Mouse (Mus musculus): ENCODE results near the gene Adck2.

Adck2 gene

DNA sequence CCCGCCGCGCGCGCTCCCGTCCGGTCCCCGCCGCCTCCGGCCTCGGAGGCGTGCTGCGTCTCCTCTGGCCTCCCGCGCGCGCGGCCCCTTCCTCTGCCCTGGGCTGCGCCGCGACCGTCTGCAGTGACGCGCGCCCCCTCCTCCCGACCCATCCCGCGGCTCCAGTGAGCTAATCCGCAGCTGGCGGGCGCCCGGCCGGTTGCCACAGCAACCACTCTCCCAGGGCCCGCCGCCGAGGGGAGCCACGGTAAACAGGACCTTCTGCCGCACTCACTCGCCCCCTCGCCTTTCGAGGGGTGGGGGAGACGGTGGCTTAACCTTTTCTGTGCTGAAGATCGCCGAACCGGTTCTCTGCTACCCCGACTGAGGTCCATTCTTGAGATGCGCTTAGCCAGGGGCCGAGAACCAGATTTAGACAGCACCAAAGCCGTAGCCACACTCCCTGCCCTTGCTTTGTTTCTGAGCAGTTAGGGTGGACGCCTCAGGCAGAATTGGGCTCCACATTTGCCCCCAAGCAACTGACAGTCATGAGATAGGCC, 15.9 kb upstream of the Adck2 start, which contains the start of gene Dennd2a:
Gene Dennd2a (minus strand): TSS at position 145 of the 539 bp plus-strand sequence.
- DNase-seq (ENCODE audit: low spot score) = peak; percentile 88

- DNase-seq (ENCODE audit: low spot score) = no peak
These were observed 14.3 kb upstream of the Adck2 start for GRCm38 (mm10) chr6:39559276-39559939.

GRCm38 (mm10) chr6:39562166-39563015, 11.3 kb upstream of the Adck2 start:
- DNase-seq (ENCODE audit: low spot score) = peak; percentile 94

DNA sequence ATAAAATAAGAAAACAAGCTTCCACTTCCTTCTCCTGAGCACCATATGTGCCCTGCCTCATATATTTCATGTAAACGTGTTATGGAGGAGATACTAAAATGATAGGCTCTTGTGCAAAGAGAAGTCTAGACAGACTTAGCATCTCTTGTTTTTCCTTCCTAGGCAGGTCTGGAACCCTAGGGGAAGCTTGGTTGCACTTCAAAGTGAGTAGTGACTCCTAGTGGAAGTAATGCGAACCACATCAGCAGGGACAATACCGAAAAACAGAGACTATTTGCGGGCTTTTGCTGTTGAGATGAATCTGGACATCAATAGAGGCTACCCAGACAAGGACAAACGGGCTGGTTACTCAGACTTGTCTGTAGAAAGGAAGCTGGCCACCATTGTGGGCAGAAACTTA, 6.1 kb upstream of the Adck2 start:
- no peak for DNase-seq (ENCODE audit: low spot score)

DNA sequence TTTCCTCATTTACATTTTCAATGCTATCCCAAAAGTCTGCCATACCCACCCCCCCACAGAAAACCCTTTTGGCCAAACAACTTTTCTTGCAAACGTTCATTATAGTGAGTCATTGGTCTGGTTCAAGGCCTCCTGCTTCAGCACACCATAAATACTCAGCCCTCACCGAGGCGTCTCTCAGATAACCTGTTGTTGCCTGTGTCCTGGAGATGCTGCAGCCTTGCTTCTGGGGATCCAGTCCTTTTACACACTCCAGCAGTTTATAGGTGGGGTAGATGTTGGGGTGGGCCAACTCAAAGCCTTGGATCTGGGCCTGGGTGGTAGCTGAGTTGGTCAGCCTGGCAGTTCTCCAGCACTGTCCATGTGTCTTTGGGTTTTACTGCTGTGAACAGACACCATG, 3.2 kb upstream of the Adck2 start:
- DNase-seq (ENCODE audit: low spot score) = no peak

DNA sequence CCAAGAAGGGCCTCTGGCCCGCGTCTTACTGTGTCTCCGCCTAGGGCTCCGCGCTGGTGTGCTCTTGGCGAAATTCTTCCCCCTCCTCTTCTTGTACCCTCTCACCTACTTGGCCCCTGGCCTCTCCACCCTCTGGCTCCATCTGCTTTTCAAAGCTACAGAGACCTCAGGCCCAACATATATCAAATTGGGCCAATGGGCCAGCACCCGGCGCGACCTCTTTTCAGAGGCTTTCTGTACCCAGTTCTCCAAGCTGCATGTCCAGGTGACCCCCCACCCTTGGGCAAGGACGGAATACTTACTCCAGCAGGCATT, 839 bp downstream of the Adck2 start:
- no peak for DNase-seq (ENCODE audit: low spot score)

DNA sequence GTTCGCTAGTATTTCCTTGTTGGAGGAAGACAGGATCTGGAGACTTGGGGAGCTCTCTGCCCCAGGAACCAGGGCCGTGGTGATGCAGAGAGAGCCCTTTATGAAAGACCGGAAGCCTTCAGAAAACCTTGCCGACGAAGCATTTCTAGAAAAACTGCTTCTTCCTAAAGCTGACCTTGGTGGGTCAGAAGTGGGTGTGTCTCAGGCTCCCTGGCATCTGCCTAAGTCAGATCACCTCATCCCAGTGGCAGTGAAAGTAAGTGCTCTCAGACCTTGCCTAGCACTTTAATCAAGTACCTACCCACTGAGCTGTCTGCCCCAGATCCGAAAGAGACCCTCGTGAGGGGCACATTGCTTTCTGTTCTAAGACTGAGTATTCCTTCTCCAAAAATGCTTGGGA, 1.3 kb downstream of the Adck2 start:
- DNase-seq (ENCODE audit: low spot score) = no peak

- DNase-seq (ENCODE audit: low spot score) = no peak
These were observed 5.9 kb downstream of the Adck2 start for GRCm38 (mm10) chr6:39579552-39579951.

DNA sequence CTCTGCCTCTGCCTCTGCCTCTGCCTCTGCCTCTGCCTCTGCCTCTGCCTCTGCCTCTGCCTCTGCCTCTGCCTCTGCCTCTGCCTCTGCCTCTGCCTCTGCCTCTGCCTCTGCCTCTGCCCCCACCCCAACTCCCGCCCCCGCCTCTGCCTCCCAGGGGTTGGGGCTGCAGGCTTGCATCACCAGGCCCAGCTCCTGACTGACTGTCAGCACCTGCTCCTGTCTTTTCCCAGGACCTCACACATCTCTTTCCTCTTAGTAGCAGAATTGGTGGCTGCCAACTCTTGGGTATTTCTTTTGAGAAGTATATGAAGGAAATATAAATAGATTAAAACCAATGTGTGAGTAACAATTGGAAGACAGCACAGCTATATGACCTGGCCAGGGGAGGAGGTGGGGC, 6.9 kb downstream of the Adck2 start:
- DNase-seq (ENCODE audit: low spot score) = no peak

DNA sequence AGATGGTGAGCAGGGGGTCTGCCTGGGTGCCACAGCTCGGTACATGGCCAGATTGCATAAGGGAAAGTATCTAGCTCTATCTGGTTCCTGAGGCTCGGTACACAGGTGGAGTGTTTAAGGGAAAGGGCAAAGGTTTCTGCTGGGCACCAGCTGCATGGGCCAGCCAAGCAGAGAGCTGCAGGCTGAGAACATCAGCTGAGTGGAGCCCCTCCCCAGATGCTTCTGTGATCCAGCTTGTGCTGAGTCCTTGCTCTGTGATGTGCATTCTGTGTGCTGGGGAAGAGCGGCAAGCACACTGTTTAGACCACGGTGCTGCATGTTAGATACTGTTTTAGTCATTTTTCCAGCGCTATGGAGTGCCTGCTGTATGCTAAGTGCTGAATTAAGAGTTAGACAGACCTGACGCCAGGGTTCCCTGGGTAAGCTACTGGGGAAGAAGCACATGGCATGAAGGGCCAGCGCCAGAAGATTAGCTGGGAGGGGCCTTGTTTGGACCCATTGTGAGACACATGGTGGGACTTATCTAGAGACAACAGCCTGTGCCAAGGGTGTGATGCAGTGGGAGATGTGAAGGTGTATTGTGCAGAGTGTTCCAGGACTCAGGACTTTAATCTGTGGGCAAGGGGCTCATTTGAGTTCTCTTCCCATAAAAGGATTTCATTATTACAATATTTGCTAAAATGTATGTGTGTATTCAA, 7.6 kb downstream of the Adck2 start:
- DNase-seq (ENCODE audit: low spot score) = no peak

GRCm38 (mm10) chr6:39585517-39585916, 11.8 kb downstream of the Adck2 start, which contains the start of gene Gm42420:
TSS of gene Gm42420 (plus strand) at chr6:39585753.
- no peak for DNase-seq (ENCODE audit: low spot score)

DNA sequence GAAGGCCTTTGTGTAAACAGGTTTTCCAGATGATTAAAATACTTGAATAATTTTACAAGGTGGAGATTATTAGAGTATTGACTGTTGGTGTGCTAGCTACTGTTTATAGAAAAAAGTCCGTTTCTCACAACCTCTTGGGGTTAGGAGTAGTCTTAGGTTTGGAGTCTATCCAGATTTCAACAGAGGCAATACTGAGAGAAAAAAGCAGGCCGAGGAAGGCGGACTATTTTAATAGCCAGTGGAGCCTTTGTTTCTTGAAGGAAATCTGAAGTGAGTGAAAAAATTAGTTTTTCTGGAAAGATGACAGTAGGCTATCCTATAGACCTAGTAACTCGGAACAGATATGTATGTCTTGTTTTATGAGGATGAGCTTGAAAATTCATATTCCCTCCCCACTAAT, 17.8 kb downstream of the Adck2 start:
- no peak for DNase-seq (ENCODE audit: low spot score)

GRCm38 (mm10) chr6:39592401-39593214, 18.9 kb downstream of the Adck2 start, which contains the start of gene Ndufb2:
TSS of gene Ndufb2 (plus strand) at chr6:39592574.
- peak; percentile 95 for DNase-seq (ENCODE audit: low spot score)

DNA sequence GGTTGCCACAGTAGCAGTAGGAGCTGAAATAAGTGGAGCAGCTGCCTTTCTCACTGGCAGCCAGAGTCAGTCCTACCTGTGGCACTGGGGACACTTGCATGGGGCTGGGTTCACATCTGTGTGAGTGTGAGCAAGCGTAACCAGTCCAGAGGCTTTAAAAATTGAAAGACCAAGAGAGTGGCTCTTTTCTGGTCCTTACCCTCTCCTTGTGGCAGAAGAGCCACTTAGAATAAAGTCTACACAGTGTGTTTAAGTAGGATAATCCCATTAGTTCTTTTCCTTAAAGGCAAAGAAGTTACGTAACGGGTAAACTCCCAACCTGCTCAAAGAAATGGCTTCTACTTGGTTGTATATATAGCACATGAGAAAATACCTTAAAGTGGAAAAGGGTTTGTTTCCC, 27.2 kb downstream of the Adck2 start:
- DNase-seq (ENCODE audit: low spot score) = no peak

DNA sequence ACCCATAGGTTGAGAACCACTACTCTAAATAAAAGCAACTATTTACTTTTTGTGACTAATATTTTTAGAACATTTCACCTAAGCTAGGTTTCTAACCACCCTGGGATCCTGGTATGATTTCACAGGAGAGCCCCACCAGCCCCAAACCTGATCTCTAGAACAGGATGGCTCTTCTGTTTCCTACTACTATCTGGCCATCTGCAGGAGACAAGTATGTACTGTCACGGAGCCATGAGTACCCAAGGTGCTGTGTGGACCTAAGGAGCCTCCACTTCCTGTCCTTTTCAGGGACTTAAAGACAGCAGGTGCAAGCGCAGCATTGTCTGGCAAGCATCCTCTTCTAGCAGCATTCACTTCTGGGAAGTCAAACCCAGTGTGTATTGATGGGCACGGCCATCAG, 28.2 kb downstream of the Adck2 start:
- DNase-seq (ENCODE audit: low spot score) = no peak

DNA sequence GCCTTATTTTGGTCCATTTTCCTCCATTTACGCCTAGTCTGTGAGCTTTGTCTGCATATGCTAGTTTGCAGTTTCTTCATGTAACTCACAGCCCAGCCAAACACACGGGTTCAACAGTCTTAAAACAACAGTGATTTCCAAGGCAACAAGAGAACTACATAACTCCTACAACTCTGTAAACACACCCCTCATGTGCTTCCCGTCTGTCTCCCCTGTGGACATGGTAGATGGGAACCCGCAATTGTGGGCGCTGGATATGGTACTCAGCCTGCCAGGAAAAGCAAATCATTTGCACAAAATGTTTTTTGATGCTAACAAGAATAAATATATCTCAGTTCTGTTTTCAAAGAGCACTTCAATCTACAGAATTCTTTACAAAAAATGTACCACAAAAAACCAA, 30.9 kb downstream of the Adck2 start:
- DNase-seq (ENCODE audit: low spot score) = peak; percentile 54

- DNase-seq (ENCODE audit: low spot score) = no peak
These were observed 32.4 kb downstream of the Adck2 start for GRCm38 (mm10) chr6:39606056-39606455.

DNA sequence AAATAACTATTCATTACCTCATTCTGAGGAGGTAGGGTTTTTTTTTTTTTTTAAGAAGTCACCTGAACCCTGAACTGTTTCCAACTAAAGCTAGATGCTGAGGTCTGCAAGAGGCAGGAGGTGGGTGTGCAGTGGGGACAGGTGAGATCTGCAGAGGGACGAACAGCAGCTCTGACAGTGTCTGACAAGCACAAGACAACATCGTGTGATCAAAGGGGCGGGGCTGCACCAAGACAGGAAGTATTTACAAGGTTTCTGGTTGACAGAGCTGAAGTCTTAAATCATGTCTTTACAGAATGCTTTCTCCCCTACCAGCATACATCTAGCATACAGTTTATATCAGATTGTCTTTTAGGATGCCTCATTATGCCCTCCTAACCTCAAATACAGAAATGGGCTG, 33.2 kb downstream of the Adck2 start:
- DNase-seq (ENCODE audit: low spot score) = no peak

DNA sequence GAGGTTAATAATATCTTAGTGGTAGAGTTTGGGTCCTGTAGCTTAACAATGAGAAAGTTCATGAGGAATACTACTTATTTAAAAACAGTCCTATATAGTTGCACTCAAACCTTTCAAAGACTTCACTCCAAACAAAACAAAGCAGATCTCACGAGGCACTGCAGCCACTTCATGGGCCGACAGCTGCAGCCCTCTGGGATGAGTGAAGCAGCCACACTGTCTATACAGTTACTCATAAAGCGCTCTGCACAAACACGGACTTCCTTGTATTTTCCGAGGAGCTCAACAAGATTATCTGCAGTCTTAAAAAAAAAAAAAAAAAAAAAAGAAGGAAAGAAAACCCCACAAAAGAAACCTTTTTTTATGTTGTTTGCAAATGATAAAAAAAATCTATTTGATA, 33.7 kb downstream of the Adck2 start:
- no peak for DNase-seq (ENCODE audit: low spot score)

- no peak for DNase-seq (ENCODE audit: low spot score)
These were observed 36.5 kb downstream of the Adck2 start for GRCm38 (mm10) chr6:39610207-39610606.

- no peak for DNase-seq (ENCODE audit: low spot score)
These were observed 37.6 kb downstream of the Adck2 start for GRCm38 (mm10) chr6:39611296-39611695.
